Mouse (Mus musculus): ENCODE results near the gene Chd2. TPM values are rescaled to one million over a fixed set of nuclear protein-coding genes. Genes with fewer than 3 reads are reported as not detected.

Gene Chd2
- polyA plus RNA-seq, 1 experiment from 2014 or later: 22.1 TPM

- peak overlapping the region; percentile 76 for H3K4me2 ChIP-seq
- H3K9ac ChIP-seq: peak overlapping the region; percentile 80; the same call in 1 of the 2 replicates
- H3K9me3 ChIP-seq (replicated peaks): no peaks in the 10 kb centered on the region
- ATAC-seq (ENCODE audit: insufficient read depth): no peak
- no peaks in the 10 kb centered on the region for H3K36me3 ChIP-seq (replicated peaks)
- H3K4me1 ChIP-seq (replicated peaks): peaks cover 29% of the 10 kb centered on the region
- 60% methylated on average over 6 of the region's 6 CpGs for WGBS (ENCODE audit: insufficient replicate concordance)
- peak overlapping the region; percentile 99 for H3K4me3 ChIP-seq (replicated peaks)
- H3K27ac ChIP-seq (replicated peaks): peak overlapping the region; percentile 93
- H3K27me3 ChIP-seq: no peaks in the 10 kb centered on the region
Observed at GRCm38 (mm10) chr7:73559853-73560190, 18.2 kb upstream of the Chd2 start.

GRCm38 (mm10) chr7:73559170-73559852, 17.7 kb upstream of the Chd2 start:
- no peak for ATAC-seq (ENCODE audit: insufficient read depth)
- Histone ChIP-seq H3K4me3 (replicated peaks) (peak overlapping the region; percentile 99), H3K9me3 (replicated peaks) (no peaks in the 10 kb centered on the region), H3K27ac (replicated peaks) (peak overlapping the region; percentile 93), H3K36me3 (replicated peaks) (no peaks in the 10 kb centered on the region), H3K27me3 (no peaks in the 10 kb centered on the region), H3K4me2 (peak overlapping the region; percentile 76), H3K4me1 (replicated peaks) (peaks cover 29% of the 10 kb centered on the region), H3K9ac (peak overlapping the region; percentile 80)
- 8% methylated on average over 8 of the region's 8 CpGs for WGBS (ENCODE audit: insufficient replicate concordance)

GRCm38 (mm10) chr7:73558293-73559169, 16.9 kb upstream of the Chd2 start:
- peak overlapping the region; percentile 100 for H3K27ac ChIP-seq (replicated peaks)
- no peaks in the 10 kb centered on the region for H3K36me3 ChIP-seq (replicated peaks)
- H3K27me3 ChIP-seq: no peaks in the 10 kb centered on the region
- peak; percentile 99 for ATAC-seq (ENCODE audit: insufficient read depth)
- H3K4me1 ChIP-seq (replicated peaks): peaks cover 29% of the 10 kb centered on the region
- H3K9me3 ChIP-seq (replicated peaks): no peaks in the 10 kb centered on the region
- WGBS (ENCODE audit: insufficient replicate concordance): under 1% methylated on average over 60 of the region's 60 CpGs
- H3K4me2 ChIP-seq: peak overlapping the region; percentile 76
- peak overlapping the region; percentile 100 for H3K9ac ChIP-seq
- H3K4me3 ChIP-seq (replicated peaks): peak overlapping the region; percentile 99

- Histone ChIP-seq H3K4me2 (peak overlapping the region; percentile 60), H3K4me3 (replicated peaks) (peak overlapping the region; percentile 99), H3K27me3 (no peaks in the 10 kb centered on the region), H3K4me1 (replicated peaks) (peaks cover 31% of the 10 kb centered on the region), H3K27ac (replicated peaks) (peak overlapping the region; percentile 100), H3K36me3 (replicated peaks) (peaks cover 1% of the 10 kb centered on the region), H3K9ac (peak overlapping the region; percentile 100), H3K9me3 (replicated peaks) (no peaks in the 10 kb centered on the region)
- WGBS (ENCODE audit: insufficient replicate concordance): under 1% methylated on average over 80 of the region's 80 CpGs
- peak; percentile 14 for ATAC-seq (ENCODE audit: insufficient read depth)
Observed at GRCm38 (mm10) chr7:73557671-73558265, 16.1 kb upstream of the Chd2 start.

- WGBS (ENCODE audit: insufficient replicate concordance): under 1% methylated on average over 25 of the region's 25 CpGs
- no peak for ATAC-seq (ENCODE audit: insufficient read depth)
- peaks cover 9% of the 10 kb centered on the region for H3K36me3 ChIP-seq (replicated peaks)
Observed at GRCm38 (mm10) chr7:73556688-73557667, 15.3 kb upstream of the Chd2 start.

GRCm38 (mm10) chr7:73555918-73556580, 14.4 kb upstream of the Chd2 start:
- H3K27me3 ChIP-seq: no peaks in the 10 kb centered on the region
- peaks cover 34% of the 10 kb centered on the region for H3K4me1 ChIP-seq (replicated peaks)
- 5% methylated on average over 4 of the region's 4 CpGs for WGBS (ENCODE audit: insufficient replicate concordance)
- H3K4me2 ChIP-seq: peak overlapping the region; percentile 60
- H3K9me3 ChIP-seq (replicated peaks): no peaks in the 10 kb centered on the region
- no peak overlapping the region; the same call in 1 of the 2 replicates for H3K27ac ChIP-seq (replicated peaks)
- H3K9ac ChIP-seq: no peak overlapping the region; the same call in 1 of the 2 replicates
- H3K4me3 ChIP-seq (replicated peaks): peak overlapping the region; percentile 99
- peaks cover 16% of the 10 kb centered on the region for H3K36me3 ChIP-seq (replicated peaks)
- no peak for ATAC-seq (ENCODE audit: insufficient read depth)

More at GRCm38 (mm10) chr7:73556688-73557667, 15.3 kb upstream of the Chd2 start:
- H3K4me3 ChIP-seq (replicated peaks): peak overlapping the region; percentile 99
- H3K4me2 ChIP-seq: peak overlapping the region; percentile 60
- no peaks in the 10 kb centered on the region for H3K27me3 ChIP-seq
- H3K9me3 ChIP-seq (replicated peaks): no peaks in the 10 kb centered on the region
- H3K27ac ChIP-seq (replicated peaks): peak overlapping the region; percentile 100
- H3K9ac ChIP-seq: peak overlapping the region; percentile 100
- H3K4me1 ChIP-seq (replicated peaks): peaks cover 38% of the 10 kb centered on the region

- 58% methylated on average over 2 of the region's 2 CpGs for WGBS (ENCODE audit: insufficient replicate concordance)
- Histone ChIP-seq H3K4me3 (replicated peaks) (no peak overlapping the region), H3K9me3 (replicated peaks) (no peaks in the 10 kb centered on the region), H3K4me2 (no peak overlapping the region), H3K9ac (no peak overlapping the region), H3K27ac (replicated peaks) (no peak overlapping the region), H3K27me3 (no peaks in the 10 kb centered on the region), H3K36me3 (replicated peaks) (peaks cover 24% of the 10 kb centered on the region), H3K4me1 (replicated peaks) (peaks cover 27% of the 10 kb centered on the region)
- no peak for ATAC-seq (ENCODE audit: insufficient read depth)
Observed at GRCm38 (mm10) chr7:73554849-73555248, 13.2 kb upstream of the Chd2 start.

GRCm38 (mm10) chr7:73553160-73553559, 11.5 kb upstream of the Chd2 start:
- H3K4me1 ChIP-seq (replicated peaks): peaks cover 29% of the 10 kb centered on the region
- H3K9ac ChIP-seq: no peak overlapping the region
- no peak for ATAC-seq (ENCODE audit: insufficient read depth)
- no peak overlapping the region for H3K4me2 ChIP-seq
- no peak overlapping the region for H3K4me3 ChIP-seq (replicated peaks)
- no peak overlapping the region for H3K27ac ChIP-seq (replicated peaks)
- H3K36me3 ChIP-seq (replicated peaks): peaks cover 38% of the 10 kb centered on the region
- no peaks in the 10 kb centered on the region for H3K27me3 ChIP-seq
- 57% methylated on average over 2 of the region's 2 CpGs for WGBS (ENCODE audit: insufficient replicate concordance)
- H3K9me3 ChIP-seq (replicated peaks): no peaks in the 10 kb centered on the region

- Histone ChIP-seq H3K4me3 (replicated peaks) (no peak overlapping the region), H3K4me2 (peak overlapping the region; percentile 25), H3K27ac (replicated peaks) (peak overlapping the region; percentile 45), H3K9ac (no peak overlapping the region), H3K36me3 (replicated peaks) (peaks cover 41% of the 10 kb centered on the region), H3K9me3 (replicated peaks) (no peaks in the 10 kb centered on the region), H3K4me1 (replicated peaks) (peaks cover 34% of the 10 kb centered on the region), H3K27me3 (no peaks in the 10 kb centered on the region)
- WGBS (ENCODE audit: insufficient replicate concordance): 59% methylated on average over 7 of the region's 7 CpGs
- peak; percentile 72 for ATAC-seq (ENCODE audit: insufficient read depth)
Observed at GRCm38 (mm10) chr7:73552054-73552750, 10.6 kb upstream of the Chd2 start.

Data from liver, embryonic 15.5 days (tissue).